Mouse (Mus musculus) lung, postnatal 25 days (tissue): ENCODE results near the gene Bbs2.
A peak's percentile ranks its signal among the peaks of the same experiment; 100 is the strongest.

Source experiments
- DNase-seq: peaks from one replicate; pipeline ENCODE4 v3.0.0; 2022; ENCODE audit warnings: low spot score

The Bbs2 gene

GRCm38 (mm10) chr8:94098996-94099395 lies 268 bp upstream of the Bbs2 start:
- DNase-seq, result no peak

- no peak for DNase-seq
Measured at GRCm38 (mm10) chr8:94094281-94094680, 4.4 kb downstream of the Bbs2 start.

GRCm38 (mm10) chr8:94092848-94093247 lies 5.9 kb downstream of the Bbs2 start:
- no peak for DNase-seq

- no peak for DNase-seq
Measured at GRCm38 (mm10) chr8:94089715-94090114, 9.0 kb downstream of the Bbs2 start.

GRCm38 (mm10) chr8:94087964-94088363 lies 10.8 kb downstream of the Bbs2 start:
- DNase-seq, result no peak

- no peak for DNase-seq
Measured at GRCm38 (mm10) chr8:94076461-94077192, 22.1 kb downstream of the Bbs2 start.

GRCm38 (mm10) chr8:94068793-94069192 lies 29.9 kb downstream of the Bbs2 start:
- no peak for DNase-seq

- DNase-seq, result no peak
Measured at GRCm38 (mm10) chr8:94066121-94066863, 32.4 kb downstream of the Bbs2 start.

GRCm38 (mm10) chr8:94057157-94057854 lies 41.4 kb downstream of the Bbs2 start:
- DNase-seq, result peak; percentile 37

- DNase-seq, result no peak
Measured at GRCm38 (mm10) chr8:94052696-94053095, 46.0 kb downstream of the Bbs2 start.

GRCm38 (mm10) chr8:94047845-94048244 lies 50.9 kb downstream of the Bbs2 start:
- DNase-seq, result no peak

GRCm38 (mm10) chr8:94037806-94038205 lies 60.9 kb downstream of the Bbs2 start:
- DNase-seq, result peak; percentile 38

GRCm38 (mm10) chr8:94036944-94037524 lies 61.7 kb downstream of the Bbs2 start, which contains the start of the genes Nudt21 and Ogfod1:
Nudt21 (minus strand) TSS chr8:94037031.
Ogfod1 (plus strand) TSS chr8:94037198.
- DNase-seq, result peak; percentile 97

- DNase-seq, result peak; percentile 30
Measured at GRCm38 (mm10) chr8:94036541-94036940, 62.2 kb downstream of the Bbs2 start.

GRCm38 (mm10) chr8:94035200-94035599 lies 63.5 kb downstream of the Bbs2 start:
- DNase-seq, result no peak

- DNase-seq, result no peak
Measured at GRCm38 (mm10) chr8:94033601-94034000, 65.1 kb downstream of the Bbs2 start.

- no peak for DNase-seq
Measured at GRCm38 (mm10) chr8:94029701-94030100, 69.0 kb downstream of the Bbs2 start.

- DNase-seq, result no peak
Measured at GRCm38 (mm10) chr8:94023916-94024315, 74.8 kb downstream of the Bbs2 start.
